Mouse (Mus musculus) CH12.LX (cell line): ENCODE measurements around the gene Gm4559.
"Not testable (repeated sequence)": the region's sequence is repeated elsewhere in the genome, so short reads cannot be mapped to it uniquely, and the experiment has no call there.

Experiments used
- BHLHE40 ChIP-seq: IDR thresholded peaks from 2 replicates; pipeline ENCODE4 v1.6.1; 2011; ENCODE audit warnings: mild to moderate bottlenecking, low read depth, low read length, improper control_type of control experiment
- CHD1 ChIP-seq: IDR thresholded peaks from 2 replicates; pipeline ENCODE4 v1.6.1; 2012; ENCODE audit warnings: low read depth, low read length, improper control_type of control experiment, inconsistent platforms
- CTCF ChIP-seq, 2 experiments: IDR thresholded peaks in 1 of 2; conservative IDR thresholded peaks in 1 of 2; 2 replicates each; pipeline ENCODE4 v1.5.1; 2011 to 2012; ENCODE audit warnings: low read depth in 2 of 2, low read length in 2 of 2, improper control_type of control experiment in 1 of 2, inconsistent platforms in 1 of 2, mild to moderate bottlenecking in 1 of 2, moderate library complexity in 1 of 2
- E2F4 ChIP-seq: IDR thresholded peaks from 2 replicates; pipeline ENCODE4 v1.6.1; 2011; ENCODE audit warnings: low read depth, low read length, improper control_type of control experiment; ENCODE audit not compliant: insufficient replicate concordance
- EP300 ChIP-seq: IDR thresholded peaks from 2 replicates; pipeline ENCODE4 v1.6.1; 2011; ENCODE audit warnings: low read length, improper control_type of control experiment
- MAFK ChIP-seq: IDR thresholded peaks from 2 replicates; pipeline ENCODE4 v1.6.1; 2011; ENCODE audit warnings: low read length, improper control_type of control experiment; ENCODE audit not compliant: insufficient replicate concordance
- MAX ChIP-seq: IDR thresholded peaks from 2 replicates; pipeline ENCODE4 v1.6.1; 2011; ENCODE audit warnings: low read length, improper control_type of control experiment
- NELFE ChIP-seq: IDR thresholded peaks from 2 replicates; pipeline ENCODE4 v1.6.1; 2011; ENCODE audit warnings: low read depth, low read length, improper control_type of control experiment
- POLR2A ChIP-seq: IDR thresholded peaks from 2 replicates; pipeline ENCODE4 v1.6.1; 2011; ENCODE audit warnings: low read depth, mild to moderate bottlenecking, improper control_type of control experiment, low read length
- POLR2AphosphoS2 ChIP-seq: IDR thresholded peaks from 2 replicates; pipeline ENCODE4 v1.6.1; 2011; ENCODE audit warnings: low read depth, low read length, improper control_type of control experiment
- ZMIZ1 ChIP-seq: IDR thresholded peaks from 2 replicates; pipeline ENCODE4 v1.6.1; 2012; ENCODE audit warnings: low read depth, mild to moderate bottlenecking, inconsistent platforms, low read length, improper control_type of control experiment

- TF ChIP-seq POLR2A; BHLHE40; CHD1; EP300; CTCF (conservative IDR thresholded peaks at IDR 0.05 in 1 of 2, IDR thresholded peaks at IDR 0.05 in 1 of 2; ENCODE audit: low read depth in 2 of 2, low read length in 2 of 2); NELFE; POLR2AphosphoS2; MAFK; MAX; ZMIZ1; E2F4: not testable (repeated sequence)
Measured at GRCm38 (mm10) chr7:142321637-142322306, 47.6 kb upstream of the Gm4559 start.
